Mouse (Mus musculus) ES-Bruce4 (cell line): ENCODE measurements at regions not wholly inside any gene's neighbourhood (a gene's known extent, or its start where the extent isn't known, plus 50 kb on each side); places are given as distances from the start of the nearest gene placed in this dataset.

ENCODE experiments used
- H3K27ac ChIP-seq: 2 replicates; pipeline ENCODE4 v1.5.1; 2012; ENCODE audit warnings: low read length, inconsistent platforms; ENCODE audit not compliant: insufficient read depth
- H3K27me3 ChIP-seq: 2 replicates; pipeline ENCODE4 v1.6.1; 2012; ENCODE audit warnings: mild to moderate bottlenecking, low read length, inconsistent platforms; ENCODE audit not compliant: control insufficient read depth, poor library complexity, insufficient read depth, severe bottlenecking
- H3K36me3 ChIP-seq: 2 replicates; pipeline ENCODE4 v1.6.1; 2012; ENCODE audit warnings: inconsistent platforms, mild to moderate bottlenecking, low read length, moderate library complexity; ENCODE audit not compliant: control insufficient read depth, poor library complexity, insufficient read depth, severe bottlenecking
- H3K4me1 ChIP-seq: one replicate; pipeline ENCODE4 v1.8.1; 2011; ENCODE audit warnings: low read length; ENCODE audit not compliant: control insufficient read depth, insufficient read depth
- H3K4me3 ChIP-seq: 2 replicates; pipeline ENCODE4 v1.5.1; 2011; ENCODE audit warnings: low read depth, mild to moderate bottlenecking, low read length
- H3K9ac ChIP-seq: 2 replicates; pipeline ENCODE4 v1.6.1; 2012; ENCODE audit warnings: low read depth, mild to moderate bottlenecking, inconsistent platforms; ENCODE audit not compliant: poor library complexity, severe bottlenecking
- H3K9me3 ChIP-seq: replicated peaks from 2 replicates; pipeline ENCODE4 v1.6.1; 2012; ENCODE audit warnings: mild to moderate bottlenecking, low read length, inconsistent platforms; ENCODE audit not compliant: control insufficient read depth, poor library complexity, insufficient read depth, severe bottlenecking
- CTCF ChIP-seq: IDR thresholded peaks from one replicate; pipeline ENCODE4 v1.8.1; 2011; ENCODE audit warnings: low read depth, low read length
- EP300 ChIP-seq: IDR thresholded peaks from 2 replicates; pipeline ENCODE4 v1.6.1; 2011; ENCODE audit warnings: low read depth, low read length; ENCODE audit not compliant: insufficient read depth
- POLR2A ChIP-seq: IDR thresholded peaks from one replicate; pipeline ENCODE4 v1.8.1; 2011; ENCODE audit warnings: low read length; ENCODE audit not compliant: insufficient read depth

- Histone ChIP-seq H3K27ac (no peak overlapping the region), H3K4me3 (no peak overlapping the region), H3K9ac (no peak overlapping the region), H3K9me3 (no peaks in the 10 kb centered on the region), H3K4me1 (no peaks in the 10 kb centered on the region), H3K27me3 (no peaks in the 10 kb centered on the region), H3K36me3 (no peaks in the 10 kb centered on the region)
- no peak for TF ChIP-seq CTCF
- no peak for TF ChIP-seq EP300
- TF ChIP-seq POLR2A: no peak
Observed at GRCm38 (mm10) chr3:117487281-117488027, 87.2 kb upstream of the Plppr5 start.

GRCm38 (mm10) chr3:117486351-117486750, 88.3 kb upstream of the Plppr5 start:
- H3K9me3 ChIP-seq: no peaks in the 10 kb centered on the region
- H3K4me1 ChIP-seq: no peaks in the 10 kb centered on the region
- H3K36me3 ChIP-seq: no peaks in the 10 kb centered on the region
- no peak overlapping the region for H3K9ac ChIP-seq
- H3K4me3 ChIP-seq: no peak overlapping the region
- no peak for TF ChIP-seq POLR2A
- TF ChIP-seq EP300: no peak
- no peak for TF ChIP-seq CTCF
- H3K27me3 ChIP-seq: no peaks in the 10 kb centered on the region
- H3K27ac ChIP-seq: no peak overlapping the region

DNA sequence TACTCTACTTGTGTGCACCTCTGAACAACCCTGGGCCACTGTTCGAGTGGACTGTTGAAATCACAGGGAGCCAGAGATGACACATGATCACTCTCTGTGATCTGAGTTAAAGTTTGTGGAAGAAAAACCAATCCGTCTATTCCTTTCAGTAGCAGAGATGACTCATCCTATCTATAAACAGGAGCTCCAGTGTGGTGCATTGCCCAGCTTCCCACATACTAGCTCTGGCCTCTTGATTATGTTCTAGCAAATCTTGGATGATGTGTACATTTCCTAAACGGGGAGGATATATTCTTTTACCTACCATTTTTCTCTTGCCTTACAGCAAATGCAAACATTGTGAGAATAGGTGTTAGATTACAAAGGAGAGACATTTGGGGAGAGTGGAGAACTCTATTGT, 94.5 kb upstream of the Plppr5 start:
- no peaks in the 10 kb centered on the region for H3K27me3 ChIP-seq
- H3K4me3 ChIP-seq: no peak overlapping the region
- H3K9ac ChIP-seq: no peak overlapping the region
- no peaks in the 10 kb centered on the region for H3K36me3 ChIP-seq
- TF ChIP-seq POLR2A (no peak), EP300 (no peak), CTCF (no peak)
- H3K27ac ChIP-seq: no peak overlapping the region
- H3K4me1 ChIP-seq: no peaks in the 10 kb centered on the region
- H3K9me3 ChIP-seq: no peaks in the 10 kb centered on the region

DNA sequence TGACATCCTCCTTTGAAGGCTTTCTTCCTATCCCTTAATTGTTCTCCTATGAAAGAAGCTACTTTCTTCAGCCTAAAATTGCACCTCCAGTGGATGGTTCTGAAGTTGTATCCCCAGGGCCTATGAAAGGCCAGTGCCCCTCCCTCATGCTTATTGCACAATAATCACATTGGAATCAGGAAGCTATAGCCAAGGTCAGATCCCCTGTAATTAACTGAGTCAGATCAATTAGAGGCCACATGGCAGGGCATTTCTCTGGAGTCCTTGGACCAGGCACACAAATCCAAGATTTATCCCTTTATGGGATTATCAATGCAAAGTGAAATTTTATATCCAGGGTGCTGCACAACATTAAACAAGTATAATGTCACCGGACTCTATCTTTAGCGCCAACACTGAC, 98.8 kb upstream of the Plppr4 start:
- no peaks in the 10 kb centered on the region for H3K9me3 ChIP-seq
- TF ChIP-seq CTCF: no peak
- TF ChIP-seq POLR2A: no peak
- TF ChIP-seq EP300: no peak
- no peak overlapping the region for H3K9ac ChIP-seq
- no peak overlapping the region for H3K27ac ChIP-seq
- no peaks in the 10 kb centered on the region for H3K4me1 ChIP-seq
- no peak overlapping the region for H3K4me3 ChIP-seq
- H3K36me3 ChIP-seq: no peaks in the 10 kb centered on the region
- no peaks in the 10 kb centered on the region for H3K27me3 ChIP-seq

DNA sequence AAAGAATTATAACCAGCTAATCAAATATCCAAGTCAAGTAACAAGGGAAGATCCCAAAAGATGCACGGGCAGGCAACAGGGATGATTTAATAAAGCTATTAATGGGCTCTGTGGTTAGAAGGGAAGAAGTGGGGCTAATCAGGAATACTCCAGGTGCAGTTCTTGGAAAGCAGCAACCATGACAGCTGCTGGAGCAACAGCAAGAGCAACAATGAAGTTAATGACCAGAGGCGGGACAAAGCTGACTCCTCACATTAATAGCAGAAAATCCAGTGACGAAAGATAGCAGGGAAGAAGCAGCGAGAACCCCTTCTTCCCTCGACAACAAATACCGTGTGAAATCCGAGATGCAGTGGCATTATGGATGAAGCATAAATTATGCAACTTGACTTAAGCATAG, 89.9 kb upstream of the Plppr4 start:
- Histone ChIP-seq H3K36me3 (no peaks in the 10 kb centered on the region), H3K9ac (no peak overlapping the region), H3K9me3 (no peaks in the 10 kb centered on the region), H3K27me3 (no peaks in the 10 kb centered on the region), H3K4me1 (no peaks in the 10 kb centered on the region), H3K4me3 (no peak overlapping the region), H3K27ac (no peak overlapping the region)
- TF ChIP-seq EP300: no peak

DNA sequence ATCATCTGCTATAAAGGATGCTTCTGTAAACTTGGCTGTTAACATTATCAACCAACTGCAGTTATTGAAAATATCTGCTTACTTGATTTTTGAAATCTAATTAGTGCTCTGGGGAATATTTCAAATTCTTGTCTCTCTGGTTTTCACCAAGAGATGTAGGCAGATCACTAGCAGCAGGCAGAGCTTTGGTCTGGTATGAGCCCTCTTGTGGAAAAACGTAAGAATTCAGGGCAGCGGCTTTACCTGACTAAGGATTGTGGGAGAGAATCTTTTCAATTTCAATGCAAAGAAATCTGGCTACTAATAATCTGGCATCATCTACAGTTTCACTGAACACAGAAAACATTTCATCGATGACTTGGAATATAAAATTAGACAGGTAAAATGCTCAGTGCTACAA, 81.2 kb upstream of the Plppr4 start:
- TF ChIP-seq CTCF (no peak), EP300 (no peak), POLR2A (no peak)
- Histone ChIP-seq H3K27ac (no peak overlapping the region), H3K4me3 (no peak overlapping the region), H3K9ac (no peak overlapping the region), H3K27me3 (no peaks in the 10 kb centered on the region), H3K4me1 (no peaks in the 10 kb centered on the region), H3K9me3 (no peaks in the 10 kb centered on the region), H3K36me3 (no peaks in the 10 kb centered on the region)
